Mouse (Mus musculus) CD4-positive helper T cell, adult 2 months (primary cell): ENCODE data around the gene Entpd4b.
"Not testable (repeated sequence)": the region's sequence is repeated elsewhere in the genome, so short reads cannot be mapped to it uniquely, and the experiment has no call there.

Source experiments
- DNase-seq: peaks from one replicate; pipeline ENCODE4 v3.0.0-alpha.2; 2012; ENCODE audit warnings: low read depth, missing footprints, low spot score

Entpd4b gene

DNA sequence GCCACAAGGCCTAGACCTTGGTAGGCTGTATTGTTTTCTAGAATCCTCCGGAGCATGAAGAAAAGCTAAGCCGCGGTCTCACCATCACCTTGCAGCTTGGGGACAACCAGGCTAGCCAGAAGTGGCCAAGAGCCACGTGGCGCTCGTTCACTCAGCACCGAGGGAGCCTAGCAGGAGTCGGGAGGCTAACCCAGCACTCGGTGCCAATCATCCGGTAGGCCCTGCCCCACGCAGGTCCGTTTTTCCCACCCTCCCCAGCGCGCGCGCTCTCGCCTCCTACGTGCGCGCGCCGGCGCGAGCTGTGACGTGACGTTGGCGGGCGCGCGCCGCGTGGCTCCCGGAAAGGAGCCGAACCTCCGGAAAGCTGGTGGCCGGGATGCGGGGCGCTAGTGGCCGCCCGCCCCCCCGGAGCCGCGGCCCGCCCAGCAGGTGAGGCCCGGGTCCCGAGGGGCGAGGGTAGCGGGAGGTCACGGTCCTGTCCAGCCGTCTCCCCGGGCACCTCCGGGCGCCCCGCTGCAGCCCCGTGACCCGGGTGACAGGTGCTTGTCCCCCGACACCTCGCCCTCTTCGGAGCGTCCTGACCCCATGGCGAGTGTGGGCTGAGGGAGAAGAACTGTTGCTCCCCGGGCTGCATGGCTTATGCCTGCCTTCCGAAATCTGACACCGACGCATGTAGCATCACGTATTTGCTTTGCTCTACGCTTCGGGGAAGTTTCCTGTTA lies at the start of gene Entpd4b:
TSS of gene Entpd4b (plus strand) at position 315 of the 722 bp plus-strand sequence.
- not testable (repeated sequence) for DNase-seq

- not testable (repeated sequence) for DNase-seq
Measured at GRCm38 (mm10) chr14:69507000-69507399, 48.2 kb upstream of the Entpd4b start.

- not testable (repeated sequence) for DNase-seq
Measured at GRCm38 (mm10) chr14:69512449-69512848, 42.8 kb upstream of the Entpd4b start, which contains the start of gene Gm27179. Gene Gm27179 (minus strand): TSS chr14:69512549.

GRCm38 (mm10) chr14:69520810-69521209 lies 34.4 kb upstream of the Entpd4b start:
- DNase-seq = not testable (repeated sequence)

DNA sequence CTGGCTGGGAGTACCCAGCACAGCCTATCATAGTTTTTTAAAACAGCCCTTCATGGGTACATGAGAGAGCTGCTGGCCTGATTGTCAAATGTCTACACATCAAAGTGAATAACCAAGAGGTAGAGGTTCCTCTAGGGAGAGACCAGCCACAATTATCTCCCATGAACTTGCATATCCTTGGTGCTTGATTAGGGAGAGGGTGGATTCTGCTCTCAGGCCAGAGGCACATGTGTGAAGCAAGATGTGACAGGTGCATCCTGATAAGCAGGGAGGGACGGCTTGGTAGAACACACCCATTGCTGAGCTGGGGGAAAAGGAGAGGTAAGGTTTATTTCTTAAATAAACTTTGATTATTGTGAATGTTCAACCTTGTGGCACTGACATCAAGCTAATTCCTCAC lies 32.2 kb upstream of the Entpd4b start:
- DNase-seq = not testable (repeated sequence)

DNA sequence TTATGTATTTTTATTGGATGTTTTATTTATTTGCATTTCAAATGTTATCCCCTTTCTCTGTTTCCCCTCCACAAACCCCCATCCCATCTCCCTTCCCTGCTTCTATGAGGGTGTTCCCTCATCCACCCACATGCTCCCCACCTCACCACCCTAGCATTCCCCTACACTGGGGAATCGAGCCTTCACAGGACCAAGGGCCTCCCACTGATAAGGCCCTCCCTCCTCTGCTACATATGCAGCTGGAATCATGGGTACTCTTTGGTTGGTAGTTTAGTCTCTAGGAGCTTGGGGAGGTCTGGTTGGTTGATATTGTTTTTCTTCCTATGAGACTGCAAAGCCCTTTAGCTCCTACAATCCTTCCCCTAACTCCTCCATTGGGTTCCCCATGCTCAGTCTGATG lies 29.0 kb upstream of the Entpd4b start:
- DNase-seq = not testable (repeated sequence)

- DNase-seq = not testable (repeated sequence)
Measured at GRCm38 (mm10) chr14:69536539-69536938, 18.7 kb upstream of the Entpd4b start.

DNA sequence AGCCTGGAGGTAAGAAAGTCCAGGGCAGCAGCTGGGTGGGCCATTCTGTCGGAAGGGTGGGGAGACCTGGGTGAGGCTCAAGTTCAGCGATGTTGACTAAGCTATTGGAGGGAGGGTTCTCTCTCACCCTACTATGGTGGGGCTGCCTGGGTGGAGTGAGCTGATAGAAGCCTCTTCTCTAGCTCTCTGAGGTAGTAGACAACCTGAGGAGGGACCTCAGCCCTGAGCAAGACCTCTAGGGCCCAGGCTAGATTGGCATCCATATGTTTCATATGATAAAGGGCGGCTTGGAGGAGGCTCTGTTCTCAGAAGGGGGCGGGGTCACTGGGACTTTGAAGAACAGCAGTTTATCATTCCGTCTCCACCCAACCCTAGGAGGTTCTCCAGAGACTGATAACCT lies 15.1 kb upstream of the Entpd4b start:
- DNase-seq = not testable (repeated sequence)

DNA sequence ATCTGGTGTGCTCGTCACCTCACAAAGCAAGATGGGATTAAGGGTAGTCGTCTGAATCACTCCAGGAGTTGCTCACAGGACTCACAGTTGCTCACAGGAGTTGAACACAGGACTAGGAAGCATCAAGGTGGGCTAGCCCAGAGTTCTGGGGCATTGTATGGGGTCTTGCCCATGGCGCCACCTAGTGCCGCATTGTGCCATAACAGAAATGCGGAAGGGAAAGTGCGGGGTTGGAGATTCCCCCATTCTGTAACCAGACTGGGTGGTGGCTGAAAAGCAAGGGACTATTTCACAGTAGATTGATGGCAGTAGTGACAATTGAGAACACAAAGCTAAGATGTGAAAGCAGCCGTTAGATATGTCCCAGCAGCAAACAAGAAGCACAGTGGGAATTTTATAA lies 12.5 kb upstream of the Entpd4b start:
- not testable (repeated sequence) for DNase-seq

GRCm38 (mm10) chr14:69544033-69544432 lies 11.2 kb upstream of the Entpd4b start:
- not testable (repeated sequence) for DNase-seq

DNA sequence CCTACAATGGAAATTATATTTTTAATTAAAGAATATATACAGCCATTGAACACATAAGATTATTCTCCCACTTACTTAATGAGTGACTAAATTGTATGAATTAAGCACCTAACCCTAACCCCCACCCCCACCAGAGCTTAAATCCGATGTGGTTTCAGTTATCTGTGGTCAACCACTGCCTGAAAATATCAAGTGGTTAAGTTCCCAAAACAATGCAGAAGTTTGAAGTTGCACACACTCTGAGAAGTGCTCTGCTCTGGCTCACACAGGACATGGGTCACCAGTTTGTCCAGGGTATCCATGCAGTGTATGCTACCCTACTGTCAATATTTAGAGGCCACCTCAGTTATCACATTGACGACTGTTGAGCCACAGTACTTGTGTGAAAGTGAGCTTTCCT lies 10.2 kb upstream of the Entpd4b start:
- not testable (repeated sequence) for DNase-seq

- DNase-seq = not testable (repeated sequence)
Measured at GRCm38 (mm10) chr14:69547310-69547709, 7.9 kb upstream of the Entpd4b start.

- DNase-seq = not testable (repeated sequence)
Measured at GRCm38 (mm10) chr14:69556820-69557219, 1.6 kb downstream of the Entpd4b start.

GRCm38 (mm10) chr14:69557550-69557949 lies 2.3 kb downstream of the Entpd4b start:
- not testable (repeated sequence) for DNase-seq
